In the genomic region with DNA sequence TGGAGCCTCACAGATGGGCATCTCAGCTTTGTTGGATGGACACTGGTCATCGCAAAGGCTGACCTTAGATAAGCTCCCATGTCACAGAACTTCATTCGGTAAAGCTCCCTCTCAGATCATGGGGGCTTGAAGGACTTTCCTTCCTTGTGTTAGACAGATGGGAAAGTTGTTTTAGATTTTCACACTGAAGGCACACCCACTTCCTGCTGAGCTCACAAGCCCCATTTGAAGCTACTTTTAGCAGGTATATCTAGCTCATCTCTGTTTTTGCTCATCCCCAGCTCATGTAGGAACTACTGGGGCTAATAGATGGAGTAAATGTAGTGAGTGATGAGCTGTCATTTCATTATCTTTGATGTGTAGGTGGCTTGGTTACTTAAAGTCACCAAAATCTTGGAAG, we compare ENCODE assay signal across 17 mouse cellular contexts.
DNase-seq lines count a peak whose midpoint lies in the region.
"Had no signal": no experiment of that assay in that cellular context is flagged by ENCODE, and none has a peak within 500 bp of the region (broad histone marks: within the 10 kb centered on the region; RNA-seq: fewer than 3 reads in every experiment).

No protein-coding gene starts in this region.

- DNase-seq in heart, adult 11 months = peak; percentile 40
- DNase-seq in heart, embryonic 10.5 days (ENCODE audit: low spot score) = no peak
- peak; percentile 52 for DNase-seq in brain, adult 2 months (ENCODE audit: low read depth, low spot score)
- DNase-seq in telencephalon, adult 2 months (ENCODE audit: low read depth, low spot score) = peak; percentile 19
- no peak for DNase-seq in urinary bladder, postnatal 14 days (ENCODE audit: low spot score)
- DNase-seq: adrenal gland, adult 2 months; adrenal gland, postnatal 10 days; adrenal gland, postnatal 25 days; cerebellum, adult 11-12 months; cerebellum, adult 2 months; cerebellum, adult 9-10 months; cerebellum, postnatal 25 days; forebrain, postnatal 0 days had no signal

- H3K36me3 ChIP-seq in heart, embryonic 10.5 days = no peaks in the 10 kb centered on the region
- H3K36me3 ChIP-seq: embryonic facial prominence, embryonic 10.5 days; embryonic facial prominence, embryonic 12.5 days; forebrain, embryonic 15.5 days had no signal

- 77% methylated on average over 2 of the region's 2 CpGs for WGBS in heart, embryonic 10.5 days

- no peaks in the 10 kb centered on the region for H3K27me3 ChIP-seq in heart, embryonic 10.5 days (ENCODE audit: insufficient read depth, poor library complexity, severe bottlenecking)
- H3K27me3 ChIP-seq: embryonic facial prominence, embryonic 12.5 days; forebrain, embryonic 13.5 days; forebrain, embryonic 15.5 days had no signal

- no peak overlapping the region for H3K27ac ChIP-seq in heart, embryonic 10.5 days
- H3K27ac ChIP-seq: embryonic facial prominence, embryonic 10.5 days; embryonic facial prominence, embryonic 12.5 days; forebrain, embryonic 13.5 days; forebrain, embryonic 15.5 days had no signal

- H3K4me1 ChIP-seq in heart, embryonic 10.5 days = no peaks in the 10 kb centered on the region
- H3K4me1 ChIP-seq: embryonic facial prominence, embryonic 10.5 days; embryonic facial prominence, embryonic 12.5 days; forebrain, embryonic 13.5 days; forebrain, embryonic 15.5 days had no signal

- H3K4me3 ChIP-seq in heart, embryonic 10.5 days = no peak overlapping the region
- H3K4me3 ChIP-seq: embryonic facial prominence, embryonic 10.5 days; embryonic facial prominence, embryonic 12.5 days; forebrain, embryonic 13.5 days; forebrain, embryonic 15.5 days had no signal

- no peaks in the 10 kb centered on the region for H3K9me3 ChIP-seq in heart, embryonic 10.5 days
- H3K9me3 ChIP-seq: embryonic facial prominence, embryonic 10.5 days; embryonic facial prominence, embryonic 12.5 days; forebrain, embryonic 13.5 days; forebrain, embryonic 15.5 days had no signal

Comparison
In these comparisons a context has a peak if more than half of its experiments do, and no peak if none do; other contexts are left out.
1. DNase-seq: peak in heart, adult 11 months (single experiment), brain, adult 2 months (single experiment) and telencephalon, adult 2 months (single experiment); none in heart, embryonic 10.5 days (single experiment) and urinary bladder, postnatal 14 days (single experiment).